ENCODE assay signal across 10 mouse cellular contexts in the genomic region with DNA sequence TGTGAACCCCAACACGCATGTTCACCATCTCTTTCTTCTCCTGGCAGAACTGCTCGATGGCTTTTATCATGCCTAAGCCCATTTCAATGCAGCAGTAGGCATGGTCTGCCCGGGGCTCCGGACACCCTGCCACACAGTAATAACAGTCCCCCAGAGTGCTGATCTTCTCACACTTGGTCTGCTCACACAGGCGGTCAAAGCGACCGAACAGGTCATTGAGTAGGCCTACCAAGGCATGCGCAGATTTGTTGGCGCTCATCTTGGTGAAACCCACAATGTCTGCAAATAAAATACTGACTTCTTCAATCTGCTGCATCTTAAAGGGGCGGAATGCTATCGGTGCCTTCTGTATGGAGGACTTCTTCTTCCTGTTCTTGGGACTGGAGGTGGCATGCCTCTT. TPM values are rescaled to one million over a fixed set of nuclear protein-coding genes. Genes with fewer than 3 reads are reported as not detected.
DNase-seq lines count a peak whose midpoint lies in the region; ATAC-seq and TF ChIP-seq lines count a peak whose summit lies in the region.
"Had no signal": no experiment of that assay in that cellular context is flagged by ENCODE, and none has a peak within 500 bp of the region (broad histone marks: within the 10 kb centered on the region; RNA-seq: fewer than 3 reads in every experiment).

No protein-coding gene starts in this region.

- intact Hi-C loops in heart, adult 2 months (cut with DNase I) = loop anchor here (2.0 kb wide), 1 partner anchor 35 kb away; no protein-coding TSS in a partner anchor

- no peak overlapping the region for H3K9ac ChIP-seq in heart, adult 2 months (ENCODE audit: low read depth, low read length)
- no peak overlapping the region; the same call in 1 of the 2 replicates for H3K9ac ChIP-seq in neural tube, embryonic 11.5 days (ENCODE audit: low read length)
- no peak overlapping the region for H3K9ac ChIP-seq in liver, postnatal 0 days (replicated peaks)

- no peak for TF ChIP-seq POLR2A in heart, adult 2 months (IDR thresholded peaks at IDR 0.05; ENCODE audit: insufficient read depth, low read depth, low read length)

- H3K27ac ChIP-seq in heart, adult 2 months = no peak overlapping the region; the same call in 1 of the 2 replicates
- no peak overlapping the region for H3K27ac ChIP-seq in heart, embryonic 10.5 days
- no peak overlapping the region for H3K27ac ChIP-seq in neural tube, embryonic 11.5 days (ENCODE audit: low read depth, low read length)
- H3K27ac ChIP-seq in liver, postnatal 0 days (ENCODE audit: low read depth) = no peak overlapping the region
- H3K27ac ChIP-seq: macrophage had no signal

- no peak for TF ChIP-seq EP300 in heart, adult 2 months (IDR thresholded peaks at IDR 0.05; ENCODE audit: insufficient read depth, low read depth, low read length)
- TF ChIP-seq EP300 in liver, postnatal 0 days (IDR thresholded peaks at IDR 0.05; ENCODE audit: low read depth) = no peak

- DNase-seq in heart, adult 2 months = no peak
- no peak for DNase-seq in heart, embryonic 10.5 days (ENCODE audit: low spot score)
- DNase-seq in neural tube, embryonic 11.5 days (ENCODE audit: low spot score) = no peak
- no peak for DNase-seq in neural tube, embryonic 10.5 days (ENCODE audit: extremely low spot score, low spot score)
- DNase-seq in liver, postnatal 0 days = no peak
- no peak for DNase-seq in retina, embryonic 14.5 days (ENCODE audit: low spot score)
- DNase-seq in frontal cortex, adult 2 months (ENCODE audit: extremely low spot score in 1 of 2, low spot score in 1 of 2) = no peak
- DNase-seq in adipocyte (ENCODE audit: low spot score) = no peak
- DNase-seq: adrenal gland, postnatal 10 days had no signal

- ATAC-seq in neural tube, embryonic 11.5 days (ENCODE audit: insufficient read depth, low FRiP score, low TSS enrichment) = no peak
- ATAC-seq in liver, postnatal 0 days = no peak

- H3K4me2 ChIP-seq in neural tube, embryonic 11.5 days (ENCODE audit: low read depth) = peak overlapping the region; percentile 9
- peak overlapping the region; percentile 96 for H3K4me2 ChIP-seq in liver, postnatal 0 days (ENCODE audit: low read depth, low read length)

- no peak for TF ChIP-seq CTCF in heart, adult 2 months (IDR thresholded peaks at IDR 0.05)
- no peak for TF ChIP-seq CTCF in liver, postnatal 0 days (IDR thresholded peaks at IDR 0.05; ENCODE audit: low read depth)

- H3K4me1 ChIP-seq in heart, adult 2 months (ENCODE audit: control insufficient read depth, insufficient read depth, low read length) = peaks cover 22% of the 10 kb centered on the region
- peaks cover 30% of the 10 kb centered on the region for H3K4me1 ChIP-seq in heart, embryonic 10.5 days
- H3K4me1 ChIP-seq in neural tube, embryonic 11.5 days (ENCODE audit: control insufficient read depth, insufficient read depth, low read length) = peaks cover 13% of the 10 kb centered on the region
- peaks cover 38% of the 10 kb centered on the region for H3K4me1 ChIP-seq in liver, postnatal 0 days (ENCODE audit: insufficient read depth)

- 89% methylated on average over 11 of the region's 11 CpGs for WGBS in heart, adult 2 months
- WGBS in heart, embryonic 10.5 days = 89% methylated on average over 11 of the region's 11 CpGs
- 96% methylated on average over 11 of the region's 11 CpGs for WGBS in neural tube, embryonic 11.5 days
- 89% methylated on average over 11 of the region's 11 CpGs for WGBS in liver, postnatal 0 days (ENCODE audit: insufficient replicate concordance)

- no peaks in the 10 kb centered on the region for H3K27me3 ChIP-seq in heart, adult 2 months (ENCODE audit: control insufficient read depth, insufficient read depth, low read length)
- peaks cover 68% of the 10 kb centered on the region for H3K27me3 ChIP-seq in heart, embryonic 10.5 days (ENCODE audit: insufficient read depth, poor library complexity, severe bottlenecking)
- peaks cover 14% of the 10 kb centered on the region for H3K27me3 ChIP-seq in neural tube, embryonic 11.5 days (ENCODE audit: control insufficient read depth, insufficient read depth, low read length)
- H3K27me3 ChIP-seq in liver, postnatal 0 days (ENCODE audit: insufficient read depth, low read length) = no peaks in the 10 kb centered on the region

- H3K36me3 ChIP-seq in heart, adult 2 months (ENCODE audit: control insufficient read depth, insufficient read depth, low read length) = peaks cover 6% of the 10 kb centered on the region
- no peaks in the 10 kb centered on the region for H3K36me3 ChIP-seq in heart, embryonic 10.5 days
- H3K36me3 ChIP-seq in neural tube, embryonic 11.5 days (ENCODE audit: control insufficient read depth, insufficient read depth, low read length) = no peaks in the 10 kb centered on the region
- no peaks in the 10 kb centered on the region for H3K36me3 ChIP-seq in liver, postnatal 0 days (replicated peaks; ENCODE audit: insufficient read depth, low read length)

- H3K4me3 ChIP-seq in heart, adult 2 months = peak overlapping the region; percentile 13; the same call in 1 of the 2 replicates
- no peak overlapping the region for H3K4me3 ChIP-seq in heart, embryonic 10.5 days
- H3K4me3 ChIP-seq in neural tube, embryonic 11.5 days (ENCODE audit: low read depth, low read length) = no peak overlapping the region
- no peak overlapping the region for H3K4me3 ChIP-seq in liver, postnatal 0 days (ENCODE audit: low read depth, low read length)

- no peaks in the 10 kb centered on the region for H3K79me2 ChIP-seq in heart, adult 2 months (replicated peaks; ENCODE audit: control insufficient read depth, insufficient read depth, low read length)

- H3K9me3 ChIP-seq in heart, embryonic 10.5 days = no peaks in the 10 kb centered on the region
- no peaks in the 10 kb centered on the region for H3K9me3 ChIP-seq in neural tube, embryonic 11.5 days (ENCODE audit: control insufficient read depth, low read length)
- no peaks in the 10 kb centered on the region for H3K9me3 ChIP-seq in liver, postnatal 0 days (ENCODE audit: low read length)

RNA-seq across cellular contexts. Expression of gene Adcy9, which starts 2.2 kb away (rescaled TPM):
- total RNA-seq in heart, adult 2 months (2021) = 10 to 100 TPM; 22.6 to 26.3 TPM
- polyA plus RNA-seq in heart, adult 2 months (2012; rRNA removed) = 11.1 and 17.4 TPM in 2 replicates
- polyA plus RNA-seq in heart, embryonic 10.5 days (2016; fragmentation: Nextera tagmentation; extraction: Ambion mirVana) = 0.30 and 0.55 TPM in 2 replicates
- 1.8 and 2.5 TPM in 2 replicates for polyA plus RNA-seq in neural tube, embryonic 11.5 days (2014; fragmentation: Nextera tagmentation; extraction: Ambion mirVana)
- polyA plus RNA-seq in liver, postnatal 0 days (2015; fragmentation: Nextera tagmentation; extraction: Ambion mirVana) = 0.80 and 0.94 TPM in 2 replicates
- 18.3 and 21.6 TPM in 2 replicates for polyA plus RNA-seq in frontal cortex, adult 2 months (2012; rRNA removed)
